Mouse (Mus musculus) lung, embryonic 15.5 days (tissue): ENCODE data around the gene Gm21833. TPM values are rescaled to one million over a fixed set of nuclear protein-coding genes. Genes with fewer than 3 reads are reported as not detected.
"Not testable (repeated sequence)": the region's sequence is repeated elsewhere in the genome, so short reads cannot be mapped to it uniquely, and the experiment has no call there.

Experiments used
- ATAC-seq: fragments of 200-750 bp; cut with Nextera tagmentation; 2 replicates; pipeline ENCODE4 v1.8.0; 2017; ENCODE audit warnings: moderate number of reproducible peaks, borderline replicate concordance; ENCODE audit not compliant: low FRiP score, low TSS enrichment; ENCODE audit errors: extremely low read depth
- H3K27ac ChIP-seq: fragments of 300-500 bp; sonication (generic); 2 replicates; pipeline ENCODE4 v1.5.1; 2015; ENCODE audit warnings: moderate library complexity, mild to moderate bottlenecking, inconsistent platforms
- H3K27me3 ChIP-seq: fragments of 300-500 bp; sonication (generic); 2 replicates; pipeline ENCODE4 v1.6.1; 2015; ENCODE audit warnings: inconsistent platforms
- H3K36me3 ChIP-seq: fragments of 300-500 bp; sonication (generic); 2 replicates; pipeline ENCODE4 v1.6.1; 2015; ENCODE audit warnings: inconsistent platforms
- H3K4me1 ChIP-seq: fragments of 300-500 bp; sonication (generic); 2 replicates; pipeline ENCODE4 v1.6.1; 2015; ENCODE audit warnings: inconsistent platforms
- H3K4me2 ChIP-seq: fragments of 300-500 bp; sonication (generic); 2 replicates; pipeline ENCODE4 v1.6.1; 2015; ENCODE audit warnings: inconsistent platforms, mild to moderate bottlenecking, moderate library complexity
- H3K4me3 ChIP-seq: fragments of 300-500 bp; sonication (generic); 2 replicates; pipeline ENCODE4 v1.5.1; 2015; ENCODE audit warnings: mild to moderate bottlenecking, inconsistent platforms
- H3K9ac ChIP-seq: fragments of 300-500 bp; sonication (generic); 2 replicates; pipeline ENCODE4 v1.6.1; 2015; ENCODE audit warnings: inconsistent platforms
- H3K9me3 ChIP-seq: fragments of 300-500 bp; sonication (generic); 2 replicates; pipeline ENCODE4 v1.6.1; 2016; ENCODE audit warnings: inconsistent platforms
- WGBS: fragments of 180-500 bp; shearing (Covaris S2); methylation state at CpG from one replicate; pipeline ENCODE4 v1.1.7; 2015; 5-methylcytosine and 5-hydroxymethylcytosine counted together
- polyA plus RNA-seq: library from polyadenylated mRNA; unstranded; fragments of >200 nt; fragmentation: Nextera tagmentation; extraction: Ambion mirVana; gene quantifications from 2 replicates; pipeline ENCODE4 v1.2.1, GENCODE M21; 2015

Gm21833 gene
- polyA plus RNA-seq = not detected in 2 replicates

DNA sequence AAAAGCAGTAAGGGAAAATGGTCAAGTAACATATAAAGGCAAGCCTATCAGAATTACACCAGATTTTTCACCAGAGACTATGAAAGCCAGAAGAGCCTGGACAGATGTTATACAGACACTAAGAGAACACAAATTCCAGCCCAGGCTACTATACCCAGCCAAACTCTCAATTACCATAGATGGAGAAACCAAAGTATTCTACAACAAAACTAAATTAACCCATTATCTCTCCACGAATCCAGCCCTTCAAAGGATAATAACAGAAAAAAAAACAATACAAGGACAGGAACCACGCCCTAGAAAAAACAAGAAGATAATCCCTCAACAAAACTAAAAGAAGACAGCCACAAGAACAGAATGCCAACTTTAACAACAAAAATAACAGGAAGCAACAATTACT lies at the start of gene Gm21833:
Gm21833 (plus strand) TSS at position 301 of the 400 bp plus-strand sequence.
- H3K9me3 ChIP-seq, H3K4me3 ChIP-seq, H3K9ac ChIP-seq, H3K27me3 ChIP-seq, ATAC-seq, H3K4me2 ChIP-seq, H3K4me1 ChIP-seq, H3K36me3 ChIP-seq, H3K27ac ChIP-seq: not testable (repeated sequence)
- WGBS = 75% methylated on average over 2 of the region's 2 CpGs

DNA sequence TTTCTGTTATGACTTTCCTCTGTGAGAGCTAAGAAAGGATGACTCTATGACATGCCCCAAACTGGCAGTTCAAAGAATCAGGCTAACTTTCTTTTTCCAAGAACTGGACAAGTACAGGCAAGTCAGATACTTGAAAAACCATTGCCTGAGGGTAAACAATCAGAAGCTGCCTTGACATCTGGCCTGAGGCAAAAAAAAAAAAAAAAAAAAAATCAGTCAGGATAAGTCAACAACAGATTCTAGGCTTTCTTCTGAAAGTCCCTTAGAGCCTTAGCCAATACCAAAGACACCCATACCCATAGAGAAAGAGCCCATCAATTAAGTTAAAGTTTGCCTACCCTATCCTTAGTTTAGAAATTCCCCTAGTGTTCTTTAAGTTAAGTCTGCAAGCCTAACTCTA lies 38.7 kb upstream of the Gm21833 start:
- Histone ChIP-seq H3K4me2 (no peak overlapping the region), H3K9me3 (no peaks in the 10 kb centered on the region), H3K4me1 (no peaks in the 10 kb centered on the region), H3K9ac (no peak overlapping the region), H3K4me3 (no peak overlapping the region), H3K36me3 (no peaks in the 10 kb centered on the region), H3K27ac (no peak overlapping the region), H3K27me3 (no peaks in the 10 kb centered on the region)
- no peak for ATAC-seq

GRCm38 (mm10) chr16:82796489-82796888 lies 31.7 kb upstream of the Gm21833 start:
- H3K27me3 ChIP-seq = no peaks in the 10 kb centered on the region
- no peaks in the 10 kb centered on the region for H3K36me3 ChIP-seq
- no peak overlapping the region for H3K4me3 ChIP-seq
- H3K4me1 ChIP-seq = no peaks in the 10 kb centered on the region
- H3K27ac ChIP-seq = no peak overlapping the region
- 81% methylated on average over 4 of the region's 4 CpGs for WGBS
- H3K9ac ChIP-seq = no peak overlapping the region
- no peaks in the 10 kb centered on the region for H3K9me3 ChIP-seq
- ATAC-seq = no peak
- H3K4me2 ChIP-seq = no peak overlapping the region

GRCm38 (mm10) chr16:82815255-82815654 lies 12.9 kb upstream of the Gm21833 start:
- Histone ChIP-seq H3K9ac (no peak overlapping the region), H3K9me3 (no peaks in the 10 kb centered on the region), H3K36me3 (no peaks in the 10 kb centered on the region), H3K4me1 (no peaks in the 10 kb centered on the region), H3K4me2 (no peak overlapping the region), H3K4me3 (no peak overlapping the region), H3K27me3 (no peaks in the 10 kb centered on the region), H3K27ac (no peak overlapping the region)
- ATAC-seq = no peak

DNA sequence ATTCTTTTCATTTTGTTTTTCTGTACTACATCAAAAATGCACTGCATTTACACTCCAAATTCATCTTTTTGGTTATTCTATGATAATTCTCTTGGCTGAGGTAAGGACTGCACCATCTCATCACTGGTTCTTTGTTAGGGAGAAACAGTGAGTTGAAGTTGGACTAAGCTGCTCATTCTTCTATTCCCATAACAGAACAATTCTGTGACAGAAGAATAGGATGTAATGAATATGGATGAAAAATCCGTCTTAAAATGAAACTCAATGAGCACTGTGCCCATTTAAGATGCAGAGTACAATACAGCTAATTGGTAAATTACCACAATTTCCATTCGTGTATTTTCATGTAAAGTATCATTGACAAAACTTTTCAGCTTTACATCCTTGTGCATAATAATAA lies 11.6 kb upstream of the Gm21833 start:
- Histone ChIP-seq H3K36me3 (no peaks in the 10 kb centered on the region), H3K27ac (no peak overlapping the region), H3K4me3 (no peak overlapping the region), H3K4me1 (no peaks in the 10 kb centered on the region), H3K4me2 (no peak overlapping the region), H3K27me3 (no peaks in the 10 kb centered on the region), H3K9ac (no peak overlapping the region), H3K9me3 (no peaks in the 10 kb centered on the region)
- no peak for ATAC-seq
- 64% methylated on average over 2 of the region's 2 CpGs for WGBS

GRCm38 (mm10) chr16:82855752-82856151 lies 27.6 kb downstream of the Gm21833 start:
- no peak for ATAC-seq
- 72% methylated on average over 2 of the region's 2 CpGs for WGBS
- Histone ChIP-seq H3K4me2 (no peak overlapping the region), H3K9me3 (no peaks in the 10 kb centered on the region), H3K36me3 (no peaks in the 10 kb centered on the region), H3K27ac (no peak overlapping the region), H3K9ac (no peak overlapping the region), H3K4me3 (no peak overlapping the region), H3K27me3 (no peaks in the 10 kb centered on the region), H3K4me1 (no peaks in the 10 kb centered on the region)

GRCm38 (mm10) chr16:82864590-82864989 lies 36.4 kb downstream of the Gm21833 start:
- ATAC-seq = no peak
- H3K27ac ChIP-seq = no peak overlapping the region
- H3K36me3 ChIP-seq = no peaks in the 10 kb centered on the region
- H3K4me1 ChIP-seq = no peaks in the 10 kb centered on the region
- H3K4me3 ChIP-seq = no peak overlapping the region
- no peaks in the 10 kb centered on the region for H3K27me3 ChIP-seq
- WGBS = 74% methylated on average over 7 of the region's 7 CpGs
- no peaks in the 10 kb centered on the region for H3K9me3 ChIP-seq
- no peak overlapping the region for H3K4me2 ChIP-seq
- no peak overlapping the region for H3K9ac ChIP-seq
